Mouse (Mus musculus): Measurements from ENCODE around the gene Igsf10. TPM values are rescaled to one million over a fixed set of nuclear protein-coding genes. Genes with fewer than 3 reads are reported as not detected.
A peak's percentile ranks its signal among the peaks of the same experiment; 100 is the strongest.

Igsf10 gene
- polyA plus RNA-seq, 1 experiment from 2014 or later: 3.5 TPM

GRCm38 (mm10) chr3:59277502-59278253 is 66.5 kb downstream of the Igsf10 start:
- H3K9ac ChIP-seq: no peak overlapping the region
- H3K4me2 ChIP-seq (replicated peaks): no peak overlapping the region
- 7% methylated on average over 3 of the region's 3 CpGs for WGBS
- no peak overlapping the region for H3K4me3 ChIP-seq
- peaks cover 7% of the 10 kb centered on the region; the same call in 1 of the 2 replicates for H3K4me1 ChIP-seq
- ATAC-seq (ENCODE audit: low FRiP score, low read depth): peak; percentile 56; the same call in 1 of the 2 replicates
- no peaks in the 10 kb centered on the region for H3K27me3 ChIP-seq (replicated peaks)
- H3K9me3 ChIP-seq: no peaks in the 10 kb centered on the region
- no peak overlapping the region for H3K27ac ChIP-seq
- H3K36me3 ChIP-seq: no peaks in the 10 kb centered on the region

GRCm38 (mm10) chr3:59270811-59271210 is 73.4 kb downstream of the Igsf10 start:
- WGBS: 93% methylated on average over 6 of the region's 6 CpGs

More at GRCm38 (mm10) chr3:59270811-59271210, 73.4 kb downstream of the Igsf10 start:
- Histone ChIP-seq H3K9me3 (no peaks in the 10 kb centered on the region), H3K4me2 (replicated peaks) (no peak overlapping the region), H3K27ac (no peak overlapping the region), H3K27me3 (replicated peaks) (no peaks in the 10 kb centered on the region), H3K9ac (no peak overlapping the region), H3K4me3 (no peak overlapping the region), H3K36me3 (no peaks in the 10 kb centered on the region), H3K4me1 (no peaks in the 10 kb centered on the region)
- ATAC-seq (ENCODE audit: low FRiP score, low read depth): no peak

Other genes starting within 250 kb of the Igsf10 start
- gene Gpr171, start 242.6 kb downstream of the Igsf10 start, polyA plus RNA-seq (2016; fragmentation: Nextera tagmentation; extraction: Ambion mirVana): 0.92 and 0.96 TPM in 2 replicates
- gene P2ry14, start 190.8 kb downstream of the Igsf10 start, polyA plus RNA-seq (2016; fragmentation: Nextera tagmentation; extraction: Ambion mirVana): 2.4 and 3.4 TPM in 2 replicates
- gene Gpr87, start 149.3 kb downstream of the Igsf10 start, polyA plus RNA-seq (2016; fragmentation: Nextera tagmentation; extraction: Ambion mirVana): 0.24 TPM in 1 of 2 replicates, not detected in the other
- 1.1 and 1.4 TPM in 2 replicates for gene P2ry13, start 133.5 kb downstream of the Igsf10 start, polyA plus RNA-seq (2016; fragmentation: Nextera tagmentation; extraction: Ambion mirVana)
- 4.5 and 5.4 TPM in 2 replicates for gene P2ry12, start 81.5 kb downstream of the Igsf10 start, polyA plus RNA-seq (2016; fragmentation: Nextera tagmentation; extraction: Ambion mirVana)